Comparison of ENCODE assay signal across 9 mouse cellular contexts in genomic region chr8:84793791-84794485, GRCm38 (mm10). TPM values are rescaled to one million over a fixed set of nuclear protein-coding genes. Genes with fewer than 3 reads are reported as not detected.
A peak's percentile ranks its signal among the peaks of the same experiment; 100 is the strongest.
DNase-seq lines count a peak whose midpoint lies in the region; ATAC-seq and TF ChIP-seq lines count a peak whose summit lies in the region.
"Had no signal": no experiment of that assay in that cellular context is flagged by ENCODE, and none has a peak within 500 bp of the region (broad histone marks: within the 10 kb centered on the region; RNA-seq: fewer than 3 reads in every experiment).

No protein-coding gene starts in this region.

- no peak for ATAC-seq in liver, embryonic 13.5 days (ENCODE audit: low read depth)
- no peak for ATAC-seq in liver, embryonic 12.5 days
- ATAC-seq: Patski had no signal

- no peaks in the 10 kb centered on the region for H3K36me3 ChIP-seq in liver, embryonic 13.5 days
- H3K36me3 ChIP-seq in liver, embryonic 12.5 days: no peaks in the 10 kb centered on the region
- H3K36me3 ChIP-seq in heart, adult 2 months (ENCODE audit: control insufficient read depth, insufficient read depth, low read length): no peaks in the 10 kb centered on the region

- H3K27me3 ChIP-seq in liver, embryonic 13.5 days: peaks cover 94% of the 10 kb centered on the region
- peaks cover 98% of the 10 kb centered on the region for H3K27me3 ChIP-seq in liver, embryonic 12.5 days (replicated peaks)
- H3K27me3 ChIP-seq in heart, adult 2 months (ENCODE audit: control insufficient read depth, insufficient read depth, low read length): no peaks in the 10 kb centered on the region
- H3K27me3 ChIP-seq: Patski had no signal

- peaks cover 10% of the 10 kb centered on the region for H3K79me2 ChIP-seq in heart, adult 2 months (replicated peaks; ENCODE audit: control insufficient read depth, insufficient read depth, low read length)

- no peak overlapping the region for H3K4me3 ChIP-seq in liver, embryonic 13.5 days (replicated peaks)
- H3K4me3 ChIP-seq in liver, embryonic 12.5 days: no peak overlapping the region
- peak overlapping the region; percentile 6; the same call in 1 of the 2 replicates for H3K4me3 ChIP-seq in heart, adult 2 months

- no peak overlapping the region for H3K9ac ChIP-seq in liver, embryonic 13.5 days
- no peak overlapping the region for H3K9ac ChIP-seq in liver, embryonic 12.5 days
- H3K9ac ChIP-seq in heart, adult 2 months (ENCODE audit: low read depth, low read length): peak overlapping the region; percentile 69

- H3K27ac ChIP-seq in liver, embryonic 13.5 days: 0 out of 2 replicates have a peak overlapping the region, but pooled peaks have one; percentile 5
- no peak overlapping the region for H3K27ac ChIP-seq in liver, embryonic 12.5 days
- peak overlapping the region; percentile 86 for H3K27ac ChIP-seq in heart, adult 2 months

- WGBS in liver, embryonic 13.5 days (ENCODE audit: insufficient replicate concordance): 61% methylated on average over 13 of the region's 13 CpGs
- WGBS in liver, embryonic 12.5 days (ENCODE audit: insufficient replicate concordance): 50% methylated on average over 13 of the region's 13 CpGs
- WGBS in heart, adult 2 months: 43% methylated on average over 13 of the region's 13 CpGs

- TF ChIP-seq POLR2A in heart, adult 2 months (IDR thresholded peaks at IDR 0.05; ENCODE audit: insufficient read depth, low read depth, low read length): no peak

- DNase-seq in liver, embryonic 13.5 days: no peak
- peak; percentile 89 for DNase-seq in cerebellum, adult 9-10 months
- peak; percentile 60 to 71 for DNase-seq in heart, adult 2 months
- DNase-seq in left cerebral cortex, postnatal 14 days (ENCODE audit: low spot score in 2 of 2): peak; percentile 66 to 87
- DNase-seq in c-Kit-positive CD71-positive TER-119-positive erythroid progenitor cells, embryonic 14.5 days (ENCODE audit: low spot score): no peak
- DNase-seq in kidney, postnatal 36 days: no peak
- no peak for DNase-seq in adrenal gland, postnatal 10 days

- no peak overlapping the region for H3K4me2 ChIP-seq in liver, embryonic 13.5 days
- no peak overlapping the region for H3K4me2 ChIP-seq in liver, embryonic 12.5 days

- peaks cover 22% of the 10 kb centered on the region for H3K4me1 ChIP-seq in liver, embryonic 13.5 days (replicated peaks)
- peaks cover 18% of the 10 kb centered on the region for H3K4me1 ChIP-seq in liver, embryonic 12.5 days
- H3K4me1 ChIP-seq in heart, adult 2 months (ENCODE audit: control insufficient read depth, insufficient read depth, low read length): peaks cover 44% of the 10 kb centered on the region

- no peak for TF ChIP-seq CTCF in heart, adult 2 months (IDR thresholded peaks at IDR 0.05)

- H3K9me3 ChIP-seq in liver, embryonic 13.5 days (replicated peaks): no peaks in the 10 kb centered on the region
- no peaks in the 10 kb centered on the region for H3K9me3 ChIP-seq in liver, embryonic 12.5 days (replicated peaks)

- intact Hi-C loops in heart, adult 2 months (cut with DNase I): no loop called here
- intact Hi-C loops in left cerebral cortex, postnatal 14 days (cut with DNase I): no loop called here

- 0 out of 2 replicates have a peak, but pooled peaks have one; percentile 4 for TF ChIP-seq EP300 in heart, adult 2 months (IDR thresholded peaks at IDR 0.05; ENCODE audit: insufficient read depth, low read depth, low read length)

RNA-seq across cellular contexts. Expression of gene Nfix, which starts 6.2 kb away (rescaled TPM):
- polyA plus RNA-seq in liver, embryonic 13.5 days (2015; fragmentation: Nextera tagmentation; extraction: Ambion mirVana): 2.3 and 3.4 TPM in 2 replicates
- polyA plus RNA-seq in liver, embryonic 12.5 days (2016; fragmentation: Nextera tagmentation; extraction: Ambion mirVana): 2.8 and 2.9 TPM in 2 replicates
- total RNA-seq in heart, adult 2 months (2021): 100 to 1,000 TPM; 274 to 297 TPM
- 49.0 and 68.7 TPM in 2 replicates for polyA plus RNA-seq in heart, adult 2 months (2012; rRNA removed)
- total RNA-seq in left cerebral cortex, postnatal 14 days (2021): 100 to 1,000 TPM; 402 to 429 TPM
- 100 to 1,000 TPM; 145 to 200 TPM for total RNA-seq in adrenal gland, postnatal 10 days (2021)

RNA-seq across cellular contexts. Expression of gene Dand5, which starts 28.7 kb away (rescaled TPM):
- polyA plus RNA-seq in liver, embryonic 13.5 days (2015; fragmentation: Nextera tagmentation; extraction: Ambion mirVana): 3.3 and 3.7 TPM in 2 replicates
- 3.4 and 4.3 TPM in 2 replicates for polyA plus RNA-seq in liver, embryonic 12.5 days (2016; fragmentation: Nextera tagmentation; extraction: Ambion mirVana)
- total RNA-seq in heart, adult 2 months (2021): 10 to 100 TPM; 11.2 to 12.3 TPM
- polyA plus RNA-seq in heart, adult 2 months (2012; rRNA removed): 6.1 and 7.6 TPM in 2 replicates
- total RNA-seq in left cerebral cortex, postnatal 14 days (2021): 1 to 10 TPM; 8.0 to 9.6 TPM
- 1 to 10 TPM; 5.0 to 6.9 TPM for total RNA-seq in adrenal gland, postnatal 10 days (2021)

RNA-seq across cellular contexts. Expression of gene Gadd45gip1, which starts 37.4 kb away (rescaled TPM):
- 60.6 and 63.2 TPM in 2 replicates for polyA plus RNA-seq in liver, embryonic 13.5 days (2015; fragmentation: Nextera tagmentation; extraction: Ambion mirVana)
- polyA plus RNA-seq in liver, embryonic 12.5 days (2016; fragmentation: Nextera tagmentation; extraction: Ambion mirVana): 69.9 and 71.0 TPM in 2 replicates
- 10 to 100 TPM; 27.4 to 29.7 TPM for total RNA-seq in heart, adult 2 months (2021)
- 13.4 and 21.2 TPM in 2 replicates for polyA plus RNA-seq in heart, adult 2 months (2012; rRNA removed)
- 10 to 100 TPM; 23.4 to 23.6 TPM for total RNA-seq in left cerebral cortex, postnatal 14 days (2021)
- total RNA-seq in adrenal gland, postnatal 10 days (2021): 10 to 100 TPM; 39.2 to 40.0 TPM

RNA-seq across cellular contexts. Expression of gene Rad23a, which starts 46.5 kb away (rescaled TPM):
- 269 and 278 TPM in 2 replicates for polyA plus RNA-seq in liver, embryonic 13.5 days (2015; fragmentation: Nextera tagmentation; extraction: Ambion mirVana)
- polyA plus RNA-seq in liver, embryonic 12.5 days (2016; fragmentation: Nextera tagmentation; extraction: Ambion mirVana): 274 and 281 TPM in 2 replicates
- 10 to 100 TPM; 85.1 to 87.6 TPM for total RNA-seq in heart, adult 2 months (2021)
- 77.3 and 101 TPM in 2 replicates for polyA plus RNA-seq in heart, adult 2 months (2012; rRNA removed)
- total RNA-seq in left cerebral cortex, postnatal 14 days (2021): 10 to 100 TPM; 59.5 to 72.0 TPM
- total RNA-seq in adrenal gland, postnatal 10 days (2021): 100 to 1,000 TPM in 1 of 2 experiments, 10 to 100 TPM in 1; 89.4 to 108 TPM

RNA-seq across cellular contexts. Expression of gene Calr, which starts 52.8 kb away (rescaled TPM):
- polyA plus RNA-seq in liver, embryonic 13.5 days (2015; fragmentation: Nextera tagmentation; extraction: Ambion mirVana): 511 and 613 TPM in 2 replicates
- 590 and 610 TPM in 2 replicates for polyA plus RNA-seq in liver, embryonic 12.5 days (2016; fragmentation: Nextera tagmentation; extraction: Ambion mirVana)
- 100 to 1,000 TPM; 352 to 416 TPM for total RNA-seq in heart, adult 2 months (2021)
- polyA plus RNA-seq in heart, adult 2 months (2012; rRNA removed): 154 and 269 TPM in 2 replicates
- total RNA-seq in left cerebral cortex, postnatal 14 days (2021): 100 to 1,000 TPM; 495 to 553 TPM
- total RNA-seq in adrenal gland, postnatal 10 days (2021): 100 to 1,000 TPM; 404 to 492 TPM

Comparison
In these comparisons a context has a peak if more than half of its experiments do, and no peak if none do; other contexts are left out.
1. DNase-seq: peak in cerebellum, adult 9-10 months (single experiment), heart, adult 2 months (2 of 2) and left cerebral cortex, postnatal 14 days (2 of 2); none in liver, embryonic 13.5 days (single experiment), c-Kit-positive CD71-positive TER-119-positive erythroid progenitor cells, embryonic 14.5 days (single experiment), kidney, postnatal 36 days (0 of 2) and adrenal gland, postnatal 10 days (single experiment).